Mouse (Mus musculus) ES-Bruce4 (cell line): ENCODE results near the gene Hdac1.

ENCODE experiments used
- CTCF ChIP-seq: IDR thresholded peaks from one replicate; pipeline ENCODE4 v1.8.1; 2011; ENCODE audit warnings: low read depth, low read length
- POLR2A ChIP-seq: IDR thresholded peaks from one replicate; pipeline ENCODE4 v1.8.1; 2011; ENCODE audit warnings: low read length; ENCODE audit not compliant: insufficient read depth

DNA sequence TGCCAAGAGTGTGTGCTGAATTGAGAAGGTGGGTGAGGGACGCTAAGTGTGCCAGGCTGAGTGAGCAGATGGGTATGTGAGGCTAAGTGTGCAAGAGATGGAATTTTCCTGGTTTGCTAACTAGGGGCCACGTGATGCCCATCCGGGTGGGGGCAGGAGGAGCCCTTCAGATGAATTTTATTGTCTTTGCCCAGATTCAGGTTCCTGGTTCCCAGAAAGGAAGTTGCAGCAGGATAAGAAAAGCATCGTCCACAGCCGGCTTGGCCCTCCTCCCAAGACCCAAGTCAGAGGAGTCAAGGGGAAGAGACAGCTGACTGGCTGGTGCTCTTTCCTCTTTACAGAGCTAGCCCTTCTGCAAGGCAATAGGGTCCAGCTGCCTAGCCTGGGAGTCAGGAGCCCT, 36.0 kb upstream of the Hdac1 start, which contains the start of gene Fam167b:
- TF ChIP-seq CTCF (no peak), POLR2A (no peak)
